Mouse (Mus musculus) brain, embryonic 14.5 days (tissue): ENCODE measurements around the gene Tbl2.

Experiments used
- CTCF ChIP-seq: fragments of 200-500 bp; IDR thresholded peaks from 2 replicates; pipeline ENCODE4 v1.5.1; 2012; ENCODE audit warnings: inconsistent platforms, mild to moderate bottlenecking, moderate library complexity, borderline replicate concordance; ENCODE audit not compliant: insufficient read depth, insufficient read length; ENCODE audit errors: extremely low read depth
- POLR2A ChIP-seq: fragments of 200-500 bp; IDR thresholded peaks from 2 replicates; pipeline ENCODE4 v1.6.1; 2012; ENCODE audit warnings: mild to moderate bottlenecking, inconsistent platforms, borderline replicate concordance; ENCODE audit not compliant: poor library complexity, insufficient read depth, insufficient read length, severe bottlenecking; ENCODE audit errors: extremely low read depth

DNA sequence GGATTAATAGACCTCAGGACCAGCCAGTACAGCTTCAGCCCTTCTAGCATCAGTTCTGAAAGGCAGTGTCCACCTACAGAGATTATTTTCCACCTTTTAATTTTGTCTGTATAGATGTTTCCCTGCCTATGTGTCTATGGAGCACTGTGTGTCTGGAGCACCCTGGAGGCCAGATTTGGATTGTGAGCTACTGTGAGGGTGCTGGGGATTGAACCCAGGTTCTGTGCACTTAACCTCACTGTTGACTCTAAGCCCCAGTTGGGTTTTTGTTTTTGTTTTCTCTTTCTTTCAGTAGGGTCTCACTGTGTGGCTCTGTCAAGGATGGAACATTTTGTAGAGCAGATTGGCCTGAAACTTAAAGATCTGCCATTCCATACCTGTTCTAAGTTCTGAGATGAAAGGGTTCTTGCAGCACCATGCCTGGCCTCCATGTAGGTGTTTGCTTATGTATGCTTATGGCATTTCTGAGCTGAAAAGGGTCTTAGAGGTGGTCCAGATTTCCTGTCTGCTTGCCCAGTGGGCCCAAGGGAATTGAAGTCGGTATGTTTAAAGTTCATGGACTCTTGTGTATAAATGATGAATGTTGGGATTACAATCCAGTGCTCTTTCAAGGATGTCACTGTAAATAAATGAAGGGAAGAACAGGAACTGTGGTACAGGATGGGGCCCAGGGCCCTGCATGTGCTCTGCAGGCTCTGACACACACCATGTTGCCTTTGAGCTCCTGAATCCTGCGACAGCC is 40.0 kb downstream of the Tbl2 start:
- TF ChIP-seq CTCF (no peak), POLR2A (no peak)
